Mouse (Mus musculus): Measurements from ENCODE around the gene Abcg2.
A peak's percentile ranks its signal among the peaks of the same experiment; 100 is the strongest.

DNA sequence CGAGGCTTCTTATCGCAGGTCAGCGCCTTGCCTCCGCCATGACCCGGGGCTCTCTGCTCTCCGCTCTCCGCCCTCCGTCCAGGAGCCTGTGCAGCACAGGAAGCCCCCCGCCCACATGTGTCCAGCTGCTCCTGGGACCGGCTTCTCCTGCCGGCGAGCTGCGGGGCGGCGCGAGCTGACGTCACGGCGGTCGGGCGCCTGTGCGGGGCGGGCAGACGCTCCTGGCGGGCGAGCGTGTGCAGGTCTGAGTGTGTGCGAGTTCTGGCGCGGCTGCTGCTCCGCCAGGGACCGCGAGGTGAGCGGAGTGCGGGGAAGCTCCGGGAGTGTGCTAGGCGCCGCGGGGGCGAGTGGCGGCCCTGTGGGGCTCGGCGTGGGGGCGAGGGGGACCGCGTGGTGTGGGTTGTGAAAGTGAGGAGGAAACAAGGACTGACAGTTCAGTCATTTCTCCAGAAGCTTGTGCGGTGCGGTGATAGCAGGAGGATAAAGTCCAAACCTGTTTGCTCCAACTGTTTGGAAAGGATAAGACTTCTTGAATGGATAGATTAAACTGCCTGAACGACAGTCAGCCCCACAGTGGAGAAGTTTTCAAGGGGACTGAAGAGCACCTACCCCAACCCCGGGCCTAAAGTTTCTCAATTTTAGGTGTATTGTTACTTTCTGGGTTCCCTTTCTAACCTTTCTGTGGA, 56.2 kb downstream of the Abcg2 start:
- peak; percentile 56; the same call in 1 of the 2 replicates for TF ChIP-seq CTCF (IDR thresholded peaks at IDR 0.05; ENCODE audit: borderline replicate concordance, control insufficient read depth, extremely low read depth, insufficient read depth, low read length, poor library complexity)
- no peak for TF ChIP-seq POLR2A (IDR thresholded peaks at IDR 0.05; ENCODE audit: control insufficient read depth, extremely low read depth, insufficient read depth, low read length, poor library complexity)

Measured in thymus, adult 2 months (tissue).